Mouse (Mus musculus): ENCODE measurements around the gene Fam98b.

The Fam98b gene

DNA sequence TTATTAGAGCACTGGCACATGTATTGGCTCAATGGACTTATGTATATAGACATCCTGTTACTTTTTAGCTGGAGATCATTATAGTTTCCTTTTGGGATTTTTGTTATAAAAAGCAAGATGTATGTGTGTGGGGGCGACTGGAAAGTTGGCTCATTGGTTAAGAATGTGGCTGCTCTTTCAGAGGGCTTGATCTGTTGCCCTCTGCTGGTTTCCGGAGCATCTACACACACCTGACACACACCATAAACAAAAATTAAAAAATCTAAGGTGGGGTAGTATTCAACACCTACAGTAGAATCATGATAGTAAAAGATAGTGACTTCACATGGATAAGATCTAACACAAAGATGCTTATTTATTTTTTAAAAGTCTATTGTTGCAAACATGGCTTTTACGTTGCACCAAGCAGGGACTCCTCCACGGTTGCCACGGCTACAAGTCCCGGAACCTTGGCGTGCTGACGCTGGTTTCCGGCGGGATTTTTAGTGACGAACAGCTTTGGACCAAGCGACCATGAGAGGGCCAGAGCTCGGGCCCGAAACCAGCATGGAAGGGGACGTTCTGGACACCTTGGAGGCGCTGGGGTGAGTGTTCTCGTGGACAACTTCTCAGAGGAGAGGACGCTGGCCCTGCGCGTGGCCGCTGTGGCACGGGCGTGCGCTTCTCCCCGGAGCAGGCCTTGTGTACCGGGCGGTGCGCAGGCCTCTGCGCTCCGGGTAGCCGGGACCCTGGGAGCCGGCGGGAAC lies at the start of gene Fam98b:
Gene Fam98b, plus strand, starts transcription at position 485 of the 746 bp plus-strand sequence.
- peak; percentile 88 for DNase-seq (ENCODE audit: low spot score)

DNA sequence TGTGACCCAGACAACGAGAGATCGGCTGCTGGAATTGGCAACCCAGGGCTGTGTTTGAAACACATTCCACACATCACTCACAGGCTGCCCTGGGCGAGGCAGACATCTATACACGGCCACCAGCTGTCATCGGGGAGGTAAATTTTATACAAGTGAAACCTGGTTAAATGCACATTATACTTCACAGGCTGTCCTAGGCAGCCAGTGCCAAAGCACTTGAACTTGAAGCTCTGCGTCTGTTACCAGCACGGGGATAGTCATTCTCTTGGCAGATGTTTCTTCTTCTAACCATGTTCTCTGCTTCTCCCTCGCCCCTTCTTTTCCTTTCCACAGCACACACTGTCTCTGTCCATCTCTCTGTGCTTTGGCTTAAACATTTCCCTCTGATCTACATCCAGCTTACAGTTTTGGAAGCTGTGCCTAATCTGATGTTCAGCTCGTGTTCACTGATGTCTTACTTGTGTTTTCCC lies 48.6 kb upstream of the Fam98b start:
- no peak for DNase-seq (ENCODE audit: low spot score)

DNA sequence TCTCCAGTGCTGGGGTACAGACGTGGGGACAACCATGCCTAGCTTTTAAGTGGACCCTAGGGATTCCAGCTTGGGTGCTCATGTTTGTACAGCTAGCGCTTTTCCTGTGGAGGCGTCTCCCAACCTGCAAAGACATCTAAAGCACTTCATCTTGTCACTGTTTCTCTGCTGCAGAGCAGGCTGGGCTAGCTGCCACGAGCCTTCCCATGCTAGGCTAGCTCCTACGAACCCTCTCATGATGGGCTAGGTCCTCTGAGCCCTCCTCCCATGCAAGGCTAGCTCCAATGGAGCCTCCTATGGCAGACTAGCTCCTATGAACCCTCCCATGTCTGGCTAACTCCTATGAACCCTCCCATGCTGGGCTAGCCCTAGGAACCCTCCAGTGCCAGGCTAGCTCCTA lies 46.2 kb upstream of the Fam98b start:
- DNase-seq (ENCODE audit: low spot score), result no peak

DNA sequence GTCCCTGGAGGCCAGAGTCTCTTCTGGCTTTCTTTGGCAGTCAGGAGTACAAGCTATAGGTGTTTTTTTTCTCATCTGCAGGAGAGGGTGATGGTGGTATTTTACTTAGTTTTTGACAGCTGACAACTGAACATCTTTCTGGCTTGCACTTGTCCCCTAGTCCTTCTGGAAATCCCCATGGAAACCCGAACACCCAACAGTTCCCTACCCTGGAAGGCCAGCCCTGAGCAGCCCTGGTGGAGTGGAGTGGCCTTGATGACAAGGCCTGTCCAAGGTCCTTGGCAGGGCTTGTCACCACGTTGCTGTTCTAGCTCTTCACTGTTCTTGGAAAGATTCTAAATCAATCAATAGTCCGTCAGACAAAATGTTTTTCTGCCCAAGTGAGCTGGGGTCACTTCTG lies 45.0 kb upstream of the Fam98b start:
- DNase-seq (ENCODE audit: low spot score), result no peak

DNA sequence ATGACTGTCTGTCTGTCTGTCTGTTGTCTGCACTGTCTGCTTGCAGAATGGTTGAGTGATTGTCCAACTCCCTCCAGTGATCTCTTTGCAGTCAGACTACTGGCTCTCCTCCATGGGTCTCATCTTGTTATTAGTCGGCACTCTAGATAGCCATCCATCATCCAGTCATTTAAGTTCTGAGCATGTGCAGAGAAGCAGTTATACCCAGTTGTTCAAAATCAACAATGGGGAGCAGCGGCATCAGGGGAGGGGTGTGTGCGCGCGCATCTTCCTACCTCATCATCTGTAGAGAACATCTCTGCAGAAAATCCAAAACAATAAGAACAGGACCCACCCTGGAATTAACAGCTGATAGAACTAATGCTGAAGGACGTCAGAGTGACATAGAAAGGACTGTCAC lies 44.5 kb upstream of the Fam98b start:
- no peak for DNase-seq (ENCODE audit: low spot score)

DNA sequence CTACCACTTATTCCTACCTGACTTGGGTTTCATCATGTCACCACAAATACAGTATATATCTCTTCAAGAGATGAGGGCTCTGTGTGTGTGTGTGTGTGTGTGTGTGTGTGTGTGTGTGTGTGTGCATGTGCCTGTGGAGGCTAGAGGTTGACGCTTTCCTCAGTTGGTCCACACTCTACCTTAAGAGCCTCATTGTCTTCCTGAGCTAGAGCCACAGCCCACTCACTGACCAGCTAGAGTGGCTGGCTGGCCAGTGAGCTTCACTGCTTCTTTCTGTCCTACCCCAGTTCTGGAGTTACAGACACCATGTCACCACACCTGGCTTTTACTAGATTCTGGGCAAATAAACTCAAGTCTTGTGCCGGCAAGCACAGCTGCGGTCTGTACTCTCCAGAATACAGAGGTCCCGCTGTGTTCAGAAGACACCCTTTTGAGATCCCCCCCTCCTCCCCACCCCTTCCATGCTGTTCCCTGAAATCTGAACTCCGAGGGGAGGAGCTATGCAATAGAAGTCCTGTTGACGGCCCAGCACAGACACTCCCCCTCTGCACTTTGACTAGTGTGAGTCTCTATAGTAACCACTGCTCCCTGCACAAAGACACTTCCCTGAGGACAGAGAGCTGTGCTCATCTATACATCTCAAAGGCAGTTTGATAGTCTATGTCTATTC lies 39.0 kb upstream of the Fam98b start:
- DNase-seq (ENCODE audit: low spot score), result no peak

DNA sequence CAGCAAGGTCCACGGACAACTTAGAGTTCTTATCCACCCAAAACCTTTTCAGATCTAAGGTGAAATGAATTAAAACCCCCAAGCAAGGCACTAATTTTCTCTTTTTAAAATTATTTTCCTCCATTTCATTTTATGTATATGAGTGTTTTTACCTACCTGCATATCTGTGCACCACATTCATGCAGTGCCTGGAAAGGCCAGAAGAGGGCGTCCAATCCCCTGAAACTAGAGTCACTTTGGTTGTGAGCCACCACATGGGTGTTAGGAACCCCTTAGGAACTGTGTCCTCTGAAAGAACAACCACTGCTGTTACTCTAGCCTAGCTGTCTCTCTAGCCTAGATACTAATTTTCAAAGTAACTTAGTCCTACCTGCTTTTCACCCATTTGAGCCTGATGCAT lies 33.4 kb upstream of the Fam98b start:
- DNase-seq (ENCODE audit: low spot score), result no peak

DNA sequence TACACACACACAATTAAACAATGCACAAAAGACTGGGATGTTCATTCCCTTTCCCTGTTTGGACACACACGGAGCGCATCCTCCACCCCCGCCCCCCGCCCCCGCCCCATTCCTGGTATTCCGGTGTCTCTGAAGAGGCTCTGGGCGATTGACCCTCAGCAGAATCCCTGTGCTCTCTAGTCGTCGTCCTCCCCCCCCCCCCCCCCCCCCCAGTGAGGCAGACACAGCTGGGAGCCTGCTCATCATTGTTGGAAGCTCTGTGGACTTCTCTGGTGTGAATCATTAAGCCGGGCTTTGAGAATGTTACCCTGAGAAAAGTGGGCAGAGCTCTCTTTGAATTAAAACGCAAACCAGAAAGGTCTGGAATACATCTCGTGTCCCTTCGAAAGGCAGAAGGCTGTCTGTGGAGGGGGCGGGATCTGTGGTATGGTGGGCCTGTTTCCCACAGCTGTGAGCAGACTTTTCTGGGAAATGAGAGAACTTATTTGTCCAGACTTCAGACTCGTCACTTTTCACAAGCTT lies 31.8 kb upstream of the Fam98b start:
- DNase-seq (ENCODE audit: low spot score), result no peak

DNA sequence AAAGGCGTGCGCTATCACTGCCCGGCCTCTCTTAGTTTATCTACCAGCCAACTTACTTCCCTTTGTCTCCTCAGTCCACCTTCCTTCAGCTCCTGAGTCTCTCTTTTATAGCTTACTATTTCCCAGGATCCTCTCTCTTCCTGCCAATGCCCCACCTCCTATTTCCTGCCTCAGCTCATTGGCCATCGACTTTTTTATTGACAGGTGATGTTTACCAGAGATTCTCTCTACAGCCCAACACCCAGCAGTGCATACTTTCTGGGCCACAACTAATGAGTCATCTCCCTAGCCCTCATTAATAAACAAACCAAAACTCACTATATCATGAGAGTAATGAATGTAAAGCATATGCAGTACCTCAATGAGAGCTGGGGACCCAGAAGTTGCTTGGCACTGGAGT lies 30.0 kb upstream of the Fam98b start:
- DNase-seq (ENCODE audit: low spot score), result no peak

DNA sequence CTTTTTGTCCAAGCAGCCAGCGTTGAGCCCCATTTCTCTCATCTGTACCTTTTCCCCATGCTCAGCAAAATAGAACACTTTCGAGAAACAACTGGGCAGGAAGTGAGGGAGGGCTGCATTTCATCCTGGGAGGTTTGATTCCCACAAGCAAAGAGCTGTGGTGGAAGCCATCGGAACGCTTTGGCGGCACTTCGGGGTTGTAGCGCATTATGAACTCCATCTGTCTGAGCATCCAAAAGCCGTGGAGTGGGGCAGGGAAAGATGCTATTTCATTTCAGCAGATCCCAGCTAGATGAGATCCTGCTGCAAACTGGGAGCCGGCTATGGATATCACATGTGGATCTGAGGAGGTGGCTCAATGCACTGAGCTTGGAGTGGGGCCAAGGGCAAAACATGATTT lies 26.9 kb upstream of the Fam98b start:
- no peak for DNase-seq (ENCODE audit: low spot score)

DNA sequence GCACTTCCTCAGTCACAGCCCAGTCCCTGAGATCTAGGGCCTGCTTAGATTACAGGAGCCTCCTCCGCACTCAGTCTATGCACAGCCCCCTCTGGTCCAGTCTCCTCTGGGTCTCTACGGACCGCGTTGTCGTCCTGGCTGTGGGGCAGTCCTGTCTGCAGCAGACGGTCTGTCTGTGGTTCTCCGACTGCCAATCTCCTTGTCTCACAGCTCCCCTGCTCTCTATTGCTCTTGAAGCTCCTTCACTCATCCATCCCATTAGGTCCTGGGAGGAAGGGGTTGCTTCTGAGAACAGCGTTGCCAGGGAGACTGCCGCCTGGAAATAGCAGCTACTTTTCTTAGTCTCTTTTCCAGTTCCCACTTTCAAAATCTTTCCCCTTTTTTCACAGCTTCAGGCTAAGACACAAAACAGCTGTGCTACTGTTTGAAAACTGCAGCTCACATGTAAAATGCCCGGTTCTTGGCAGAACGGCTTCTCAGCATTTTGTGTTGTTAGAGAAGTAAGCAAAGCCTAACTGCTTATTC lies 20.9 kb upstream of the Fam98b start:
- DNase-seq (ENCODE audit: low spot score), result no peak

DNA sequence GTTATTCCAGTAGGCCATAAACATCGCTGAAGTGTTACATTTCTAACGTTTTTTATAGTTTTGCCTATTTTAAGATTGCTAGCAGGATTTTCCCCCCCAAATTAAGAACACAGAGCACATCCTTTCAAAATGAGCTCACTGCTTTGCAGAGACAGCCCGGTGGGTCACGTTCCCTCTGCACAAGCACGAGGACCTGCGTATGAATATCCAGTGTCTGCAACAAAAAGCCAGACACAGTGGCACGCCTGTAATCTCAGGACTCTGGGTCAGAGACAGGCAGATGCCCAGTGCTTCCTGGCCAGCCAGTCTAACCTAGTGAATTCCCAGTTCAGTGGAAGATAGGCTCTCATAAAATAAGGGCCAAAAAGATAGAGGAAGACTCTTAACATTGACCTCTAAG lies 19.3 kb upstream of the Fam98b start:
- DNase-seq (ENCODE audit: low spot score), result no peak

DNA sequence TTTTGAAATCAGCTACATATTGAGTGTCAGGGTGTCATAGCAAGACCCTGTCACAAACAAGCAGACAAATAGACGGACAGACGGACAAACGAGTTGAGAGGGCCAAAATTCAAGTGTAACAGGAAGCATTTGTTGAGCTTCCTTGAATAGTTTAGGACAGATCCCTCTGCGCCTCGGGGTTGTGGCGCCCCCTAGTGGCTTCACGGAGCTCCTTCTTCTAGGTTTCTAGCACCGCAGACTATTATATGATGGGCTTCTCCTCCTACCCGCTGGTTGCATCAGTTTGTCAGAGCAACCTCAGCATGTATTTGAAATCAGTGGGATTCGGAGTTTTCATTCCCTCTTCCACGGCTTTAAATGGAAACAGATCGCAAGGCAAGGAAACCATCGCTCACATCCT lies 18.3 kb upstream of the Fam98b start:
- DNase-seq (ENCODE audit: low spot score), result peak; percentile 89

DNA sequence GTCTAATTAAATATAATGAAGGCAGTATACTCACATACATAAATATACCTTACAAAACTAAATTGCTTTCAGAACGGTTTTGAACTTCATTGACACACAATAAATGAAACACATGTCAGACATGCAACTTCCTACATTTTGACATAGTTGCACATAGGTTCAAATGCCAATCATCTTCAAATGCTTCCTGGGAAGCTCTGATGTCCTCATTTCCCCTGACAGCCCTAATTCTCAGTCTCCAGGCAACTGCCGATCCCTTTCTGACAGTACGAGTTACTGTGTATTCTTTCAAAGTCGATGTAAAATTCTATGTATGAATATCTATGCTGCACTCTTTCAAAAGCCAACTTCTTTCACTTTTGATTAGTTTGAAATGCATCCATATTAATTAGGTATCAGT lies 7.6 kb upstream of the Fam98b start:
- DNase-seq (ENCODE audit: low spot score), result no peak

DNA sequence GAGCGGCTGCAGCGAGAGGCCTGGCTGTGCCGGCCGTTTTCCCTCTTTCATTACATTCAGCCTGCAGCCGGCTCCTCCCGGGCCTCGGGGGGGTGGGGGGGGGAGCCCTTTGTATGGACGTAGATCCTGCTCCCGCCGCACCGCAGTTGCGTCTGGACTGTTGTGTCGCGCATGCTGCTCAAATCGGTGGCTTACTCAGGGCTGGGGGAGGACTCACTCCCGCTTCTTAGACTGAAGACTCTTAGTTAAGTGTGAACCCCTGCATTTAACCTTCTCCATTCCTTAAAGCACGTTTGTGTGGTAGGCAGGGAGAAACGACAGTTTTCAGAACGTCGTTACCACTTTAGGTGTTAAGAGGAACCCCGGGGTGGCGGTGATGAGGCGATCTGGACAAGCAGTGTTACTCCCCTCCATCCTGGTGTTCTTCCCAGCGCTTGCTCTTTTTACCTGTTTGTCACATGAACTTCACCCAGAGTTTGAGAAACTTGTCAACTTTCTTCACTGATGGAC lies 517 bp downstream of the Fam98b start:
- no peak for DNase-seq (ENCODE audit: low spot score)

DNA sequence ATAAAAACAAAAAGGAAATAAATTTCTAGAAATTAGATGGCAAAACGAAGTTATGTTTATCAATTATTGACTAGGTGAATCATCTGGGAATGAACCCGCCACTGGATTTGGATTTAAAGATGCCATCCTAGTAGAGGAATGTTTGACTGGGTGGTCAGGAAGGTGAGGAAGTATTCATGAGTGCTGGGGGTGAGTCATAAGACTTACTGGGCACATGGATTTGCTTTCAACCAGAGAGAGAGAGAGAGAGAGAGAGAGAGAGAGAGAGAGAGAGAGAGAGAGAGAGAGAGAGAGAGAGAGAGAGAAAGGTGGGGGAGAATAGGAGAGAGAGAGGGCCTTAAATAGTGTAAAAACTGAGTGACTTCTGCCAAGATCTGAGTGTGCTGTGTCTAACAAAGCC lies 5.9 kb downstream of the Fam98b start:
- no peak for DNase-seq (ENCODE audit: low spot score)

DNA sequence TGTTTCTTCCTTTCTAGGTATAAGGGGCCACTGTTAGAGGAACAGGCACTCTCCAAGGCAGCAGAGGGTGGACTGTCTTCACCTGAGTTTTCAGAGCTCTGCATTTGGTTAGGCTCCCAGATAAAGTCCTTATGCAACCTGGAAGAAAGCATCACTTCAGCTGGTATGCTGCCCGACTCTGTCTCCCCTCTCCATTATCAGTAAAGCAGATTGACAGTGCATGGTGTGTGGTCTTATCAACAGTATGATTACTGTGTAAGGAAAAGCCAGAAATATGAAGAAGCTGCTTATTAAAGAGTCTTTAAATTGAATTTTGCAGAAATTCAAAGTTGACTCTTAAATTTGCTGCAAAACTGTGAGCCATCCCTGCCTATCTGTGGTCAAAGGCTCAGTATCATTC lies 8.1 kb downstream of the Fam98b start:
- DNase-seq (ENCODE audit: low spot score), result no peak

DNA sequence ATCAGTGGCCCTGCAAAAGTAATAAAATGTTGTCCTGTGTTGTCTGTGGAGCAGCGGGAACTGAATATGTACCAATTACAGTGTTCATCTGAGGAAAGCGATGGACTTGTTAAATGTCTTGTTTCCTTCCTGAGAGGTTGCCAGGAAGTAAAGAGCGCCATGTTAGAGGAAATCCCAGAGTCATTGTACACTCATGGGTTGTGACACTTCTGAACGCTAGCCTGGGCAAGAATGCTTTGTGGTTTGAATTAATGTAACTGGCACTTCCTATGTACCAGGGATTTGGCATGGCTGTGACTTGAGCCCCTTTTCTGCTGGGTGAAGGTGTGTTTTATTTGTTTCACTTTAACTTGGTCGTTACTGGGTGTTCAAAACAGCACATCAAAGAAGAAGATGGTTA lies 12.6 kb downstream of the Fam98b start:
- no peak for DNase-seq (ENCODE audit: low spot score)

DNA sequence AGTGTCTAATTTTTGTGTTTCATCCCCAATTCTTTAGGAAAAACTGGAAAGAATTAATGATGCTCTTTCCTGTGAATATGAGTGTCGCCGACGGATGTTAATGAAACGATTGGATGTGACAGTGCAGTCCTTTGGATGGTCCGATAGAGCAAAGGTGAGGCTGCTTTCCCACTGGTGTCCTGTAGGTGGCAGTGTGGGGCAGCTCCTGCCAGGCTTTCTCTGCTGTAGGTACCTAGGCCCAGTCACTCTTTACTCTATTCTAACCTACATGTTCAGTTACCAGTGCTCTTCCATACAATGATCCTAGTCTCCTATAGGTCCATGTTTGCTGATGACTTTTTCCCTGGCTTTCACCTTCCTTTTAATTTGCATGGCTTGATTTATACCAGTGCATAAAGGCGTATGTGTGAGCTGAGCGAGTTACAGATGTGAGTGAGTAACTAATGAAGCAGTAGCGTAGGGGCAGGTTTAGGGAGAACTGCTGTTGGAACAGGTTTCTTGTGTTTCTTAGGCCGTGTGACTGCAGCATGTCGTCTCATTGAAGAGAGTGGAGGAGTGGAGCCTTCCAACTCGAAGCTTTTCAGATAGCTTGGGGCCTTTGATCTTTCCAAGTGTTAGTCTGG lies 14.4 kb downstream of the Fam98b start:
- DNase-seq (ENCODE audit: low spot score), result peak; percentile 60

DNA sequence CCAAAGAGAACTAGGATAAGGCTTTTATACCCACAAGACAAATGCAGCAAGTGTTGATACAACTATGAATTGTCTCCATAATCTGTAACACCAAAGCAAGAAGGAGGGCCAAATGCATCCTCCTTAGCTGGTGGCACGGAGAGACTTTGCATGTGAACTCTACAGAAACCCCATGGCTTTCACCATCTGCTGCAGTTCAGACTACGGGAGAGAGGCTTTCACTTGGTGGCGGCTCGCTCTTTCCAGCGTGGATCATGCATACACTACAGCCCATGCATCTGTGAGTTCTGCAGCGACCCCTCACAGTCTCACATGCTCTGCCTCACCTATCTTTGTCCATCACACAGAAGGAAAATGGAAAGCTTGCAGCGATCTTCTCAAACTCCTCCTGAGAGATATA lies 38.8 kb downstream of the Fam98b start:
- no peak for DNase-seq (ENCODE audit: low spot score)

DNA sequence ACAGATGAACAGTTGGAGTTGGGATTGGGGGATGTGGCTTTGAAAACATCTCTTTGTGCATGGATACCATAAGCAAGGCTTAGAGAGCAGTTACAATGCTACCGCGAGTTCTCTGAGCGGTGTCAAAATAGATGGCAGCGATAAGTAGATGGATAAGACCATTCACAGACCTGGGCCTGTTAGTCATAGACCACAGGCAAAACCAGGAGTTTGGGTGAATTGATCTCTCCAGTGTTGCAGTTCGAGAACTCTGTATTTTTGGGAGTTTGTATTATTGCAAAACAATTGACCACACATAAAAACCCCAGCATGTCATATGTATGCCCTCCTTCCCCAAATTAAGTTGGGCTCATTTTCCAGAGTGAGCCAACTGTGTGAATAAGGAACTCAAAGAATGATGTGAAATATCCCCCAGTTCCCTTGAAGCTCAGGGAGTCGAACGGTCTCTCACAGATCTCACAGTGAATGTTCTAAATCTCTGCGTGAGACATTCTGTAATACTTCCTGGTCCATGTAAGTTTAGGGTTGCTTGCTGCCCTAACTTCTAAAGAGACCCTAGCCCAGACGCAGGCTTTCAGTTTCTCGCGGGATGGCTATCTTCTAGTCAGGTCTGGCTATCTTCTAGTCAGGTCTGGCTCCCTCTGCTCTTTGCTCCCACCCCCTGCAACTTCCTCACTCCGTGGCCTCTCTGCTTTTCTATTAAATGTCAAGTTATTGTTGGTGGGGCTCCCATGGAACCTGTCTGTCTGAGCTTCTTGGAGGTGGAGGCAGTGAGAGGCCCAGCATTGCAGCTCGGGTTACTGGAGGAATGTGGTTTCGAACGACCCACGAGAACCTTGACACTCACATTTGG lies 50.3 kb downstream of the Fam98b start:
- no peak for DNase-seq (ENCODE audit: low spot score)

All from urinary bladder, postnatal 25 days (tissue).